Mouse (Mus musculus) c-Kit-positive CD71-positive TER-119-negative erythroid progenitor cells, embryonic 14.5 days (primary cell): ENCODE results near the gene Rere.

Experiments
- DNase-seq: peaks from one replicate; pipeline ENCODE4 v3.0.0-alpha.2; 2013; ENCODE audit warnings: low read depth

Rere gene

DNA sequence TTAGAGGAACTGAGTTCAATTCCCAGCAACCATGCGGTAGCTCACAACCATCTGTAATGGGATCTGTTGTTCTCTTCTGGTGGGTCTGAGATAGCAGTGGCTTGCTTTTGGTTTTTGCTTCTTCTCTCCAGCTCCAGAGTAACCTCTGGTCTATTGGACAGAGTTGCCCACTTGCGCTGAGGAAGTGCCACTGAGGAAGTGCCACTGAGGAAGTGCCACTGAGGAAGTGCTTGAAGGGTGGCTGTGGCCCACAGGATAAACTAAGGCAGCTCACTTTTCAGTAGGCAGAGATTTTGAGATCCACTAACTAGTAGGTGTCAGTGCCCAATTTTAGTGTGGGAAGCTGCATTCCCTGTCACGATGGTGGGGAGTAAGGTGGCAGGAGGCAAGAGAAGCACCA lies 327.2 kb downstream of the Rere start:
- no peak for DNase-seq

DNA sequence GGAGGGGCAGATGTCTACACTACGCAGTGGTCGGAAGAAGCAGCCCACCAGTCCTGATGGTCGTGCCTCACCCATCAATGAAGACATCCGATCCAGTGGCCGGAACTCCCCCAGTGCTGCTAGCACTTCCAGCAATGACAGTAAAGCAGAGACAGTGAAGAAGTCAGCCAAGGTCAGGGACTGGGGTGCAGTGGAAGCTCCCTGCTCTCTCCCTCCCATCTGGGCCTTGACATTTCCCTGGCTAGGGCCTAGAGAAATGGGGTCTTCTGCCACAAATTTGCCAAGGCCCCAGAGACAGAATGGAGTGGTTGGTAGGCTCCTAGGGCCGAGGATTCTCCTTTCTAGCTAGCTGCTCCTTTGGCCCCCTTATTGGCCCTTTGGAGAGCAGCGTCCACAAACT lies 332.3 kb downstream of the Rere start:
- no peak for DNase-seq

DNA sequence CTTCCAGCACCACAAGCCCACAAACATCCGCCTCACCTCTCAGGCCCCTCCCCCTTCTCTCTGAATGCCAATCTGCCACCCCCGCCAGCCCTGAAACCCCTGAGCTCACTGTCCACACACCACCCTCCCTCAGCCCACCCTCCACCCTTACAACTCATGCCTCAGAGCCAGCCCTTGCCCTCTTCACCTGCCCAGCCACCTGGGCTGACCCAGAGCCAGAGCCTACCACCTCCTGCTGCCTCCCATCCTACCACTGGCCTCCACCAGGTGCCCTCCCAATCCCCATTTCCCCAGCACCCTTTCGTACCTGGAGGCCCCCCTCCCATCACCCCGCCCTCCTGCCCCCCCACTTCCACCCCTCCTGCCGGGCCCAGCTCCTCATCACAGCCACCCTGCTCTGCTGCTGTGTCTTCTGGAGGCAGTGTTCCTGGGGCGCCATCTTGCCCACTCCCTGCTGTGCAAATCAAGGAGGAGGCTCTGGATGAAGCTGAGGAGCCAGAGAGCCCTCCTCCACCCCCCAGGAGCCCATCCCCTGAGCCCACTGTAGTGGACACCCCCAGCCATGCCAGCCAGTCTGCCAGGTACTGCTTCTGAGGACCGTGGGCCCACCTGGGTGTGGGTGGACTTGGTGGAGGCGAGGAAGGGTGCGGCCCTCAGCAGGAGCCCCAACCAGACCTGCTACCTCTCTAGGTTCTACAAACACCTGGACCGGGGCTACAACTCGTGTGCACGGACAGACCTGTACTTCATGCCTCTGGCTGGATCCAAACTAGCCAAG lies 334.0 kb downstream of the Rere start:
- DNase-seq, result no peak

DNA sequence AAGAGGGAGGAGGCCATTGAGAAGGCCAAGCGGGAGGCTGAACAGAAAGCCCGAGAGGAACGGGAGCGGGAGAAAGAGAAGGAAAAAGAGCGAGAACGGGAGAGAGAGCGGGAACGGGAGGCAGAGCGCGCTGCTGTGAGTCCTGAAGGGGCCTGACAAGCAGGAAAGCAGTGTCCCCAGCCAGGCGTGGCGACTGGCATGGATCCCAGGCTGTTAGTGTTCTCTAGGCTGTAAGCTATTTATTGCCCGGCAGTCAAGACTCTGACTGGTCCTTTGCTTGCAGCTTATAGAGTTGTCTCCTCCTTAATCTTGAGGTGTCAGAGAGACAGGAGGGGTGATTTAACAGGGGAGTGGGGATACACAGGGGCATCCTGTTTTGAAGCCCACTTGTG lies 334.6 kb downstream of the Rere start:
- DNase-seq, result no peak

DNA sequence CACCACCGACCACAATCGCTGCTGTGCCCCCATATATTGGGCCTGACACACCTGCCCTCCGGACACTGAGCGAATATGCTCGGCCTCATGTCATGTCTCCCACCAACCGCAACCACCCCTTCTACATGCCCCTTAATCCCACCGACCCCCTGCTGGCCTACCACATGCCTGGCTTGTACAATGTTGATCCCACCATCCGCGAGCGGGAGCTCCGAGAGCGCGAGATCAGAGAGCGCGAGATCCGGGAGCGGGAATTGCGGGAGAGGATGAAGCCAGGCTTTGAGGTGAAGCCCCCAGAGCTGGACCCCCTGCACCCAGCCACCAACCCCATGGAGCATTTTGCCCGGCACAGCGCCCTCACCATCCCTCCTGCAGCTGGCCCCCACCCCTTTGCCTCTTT lies 335.4 kb downstream of the Rere start:
- DNase-seq, result no peak

DNA sequence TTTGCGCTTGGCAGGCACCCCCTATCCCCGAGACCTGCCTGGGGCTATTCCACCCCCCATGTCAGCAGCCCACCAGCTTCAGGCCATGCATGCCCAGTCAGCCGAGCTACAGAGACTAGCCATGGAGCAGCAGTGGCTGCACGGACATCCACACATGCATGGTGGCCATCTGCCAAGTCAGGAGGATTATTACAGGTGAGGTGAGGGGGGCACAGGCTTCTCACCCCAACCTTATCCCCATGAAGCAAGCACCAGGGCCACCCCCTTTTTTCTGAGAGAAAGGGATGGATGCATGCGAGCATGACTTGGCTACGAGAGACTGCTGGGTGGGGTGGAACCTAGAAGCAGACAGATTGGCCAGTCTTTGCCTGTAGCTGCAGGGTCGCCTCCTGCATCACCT lies 337.6 kb downstream of the Rere start:
- DNase-seq, result no peak

DNA sequence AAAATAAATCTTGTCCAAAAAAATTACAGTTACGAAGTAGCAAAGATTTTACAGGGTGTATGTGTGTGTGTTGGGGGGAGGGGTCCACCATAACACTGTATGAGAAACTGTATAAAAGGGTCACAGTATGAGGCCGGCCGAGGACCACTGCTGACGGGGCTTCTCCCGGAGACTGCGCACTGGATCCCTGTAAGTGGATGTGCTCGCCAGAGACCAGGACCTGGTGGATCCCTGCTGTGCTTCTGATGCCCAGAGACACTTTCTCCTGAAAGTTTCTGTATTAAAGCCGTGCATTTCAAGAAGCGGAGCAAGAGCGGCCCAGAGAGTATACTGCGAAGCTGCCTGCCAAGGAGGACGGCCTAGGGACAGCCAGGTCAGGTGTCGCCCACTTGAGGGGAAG lies 341.2 kb downstream of the Rere start:
- no peak for DNase-seq

DNA sequence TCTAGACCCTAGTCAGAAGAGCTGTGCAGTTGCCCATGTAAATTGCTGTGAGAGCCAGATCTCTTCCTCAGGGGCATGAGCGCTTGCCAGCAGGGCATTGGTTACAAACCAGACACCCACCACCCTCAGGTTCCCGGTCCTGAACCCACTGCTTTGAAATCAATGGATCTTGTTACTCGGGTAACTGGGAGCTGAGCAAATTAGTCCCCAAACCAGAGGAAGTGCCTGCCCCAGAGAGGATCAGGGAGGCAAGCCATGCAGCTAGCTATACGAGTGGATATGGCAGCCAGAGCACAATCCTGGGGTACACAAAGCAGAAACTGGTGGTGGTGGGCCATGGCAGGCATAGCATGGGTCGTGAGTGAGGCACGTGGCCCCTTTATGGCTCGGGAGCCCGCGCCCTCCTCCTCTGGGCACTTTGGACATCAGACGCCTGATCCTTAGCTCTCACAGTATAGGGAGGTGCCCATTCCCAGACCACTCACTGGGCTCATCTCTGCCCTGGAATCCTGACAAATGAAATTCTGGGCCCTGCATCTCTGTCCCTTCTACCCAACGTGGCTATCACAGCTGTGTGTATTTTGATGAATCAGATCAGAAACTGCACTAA lies 342.9 kb downstream of the Rere start:
- no peak for DNase-seq

DNA sequence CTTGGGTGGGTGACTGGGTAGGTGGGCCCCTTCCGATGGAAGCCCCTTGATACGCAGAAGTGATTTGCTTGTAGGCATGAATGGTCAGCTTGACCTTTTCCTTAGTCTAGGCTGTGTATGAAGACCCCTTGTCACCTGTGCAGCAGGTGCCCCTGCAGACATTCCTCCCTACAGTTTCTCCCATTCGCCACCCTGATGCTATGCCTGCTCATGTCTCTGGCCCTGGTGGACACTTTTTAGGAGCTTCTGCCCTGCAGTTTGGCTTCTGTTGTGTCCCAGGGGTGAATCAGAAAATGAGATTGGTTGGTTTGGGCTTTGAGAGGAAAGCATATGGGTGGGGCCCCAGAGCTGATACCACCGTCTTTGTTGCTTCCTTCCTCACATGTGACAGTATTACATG lies 343.5 kb downstream of the Rere start:
- DNase-seq, result no peak

DNA sequence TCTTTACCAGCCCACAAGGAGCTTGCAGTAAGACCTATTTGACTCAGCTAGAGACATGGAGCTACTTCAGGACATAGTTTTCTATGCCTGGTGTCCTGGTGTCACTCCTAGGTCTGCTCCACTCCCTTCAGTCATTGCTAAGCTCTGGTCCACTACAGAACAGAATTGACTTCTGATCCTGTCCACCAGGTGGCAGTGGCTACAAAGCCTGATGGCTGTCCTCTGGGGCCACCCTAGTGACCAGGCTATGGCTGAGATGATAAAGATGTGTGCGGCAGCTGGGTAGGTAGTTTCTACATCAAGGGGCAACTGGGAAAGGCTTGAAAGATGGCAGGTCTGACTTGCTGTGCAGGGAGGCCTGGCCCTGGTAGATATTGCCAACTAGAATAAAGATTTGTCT lies 344.0 kb downstream of the Rere start:
- peak; percentile 46 for DNase-seq

DNA sequence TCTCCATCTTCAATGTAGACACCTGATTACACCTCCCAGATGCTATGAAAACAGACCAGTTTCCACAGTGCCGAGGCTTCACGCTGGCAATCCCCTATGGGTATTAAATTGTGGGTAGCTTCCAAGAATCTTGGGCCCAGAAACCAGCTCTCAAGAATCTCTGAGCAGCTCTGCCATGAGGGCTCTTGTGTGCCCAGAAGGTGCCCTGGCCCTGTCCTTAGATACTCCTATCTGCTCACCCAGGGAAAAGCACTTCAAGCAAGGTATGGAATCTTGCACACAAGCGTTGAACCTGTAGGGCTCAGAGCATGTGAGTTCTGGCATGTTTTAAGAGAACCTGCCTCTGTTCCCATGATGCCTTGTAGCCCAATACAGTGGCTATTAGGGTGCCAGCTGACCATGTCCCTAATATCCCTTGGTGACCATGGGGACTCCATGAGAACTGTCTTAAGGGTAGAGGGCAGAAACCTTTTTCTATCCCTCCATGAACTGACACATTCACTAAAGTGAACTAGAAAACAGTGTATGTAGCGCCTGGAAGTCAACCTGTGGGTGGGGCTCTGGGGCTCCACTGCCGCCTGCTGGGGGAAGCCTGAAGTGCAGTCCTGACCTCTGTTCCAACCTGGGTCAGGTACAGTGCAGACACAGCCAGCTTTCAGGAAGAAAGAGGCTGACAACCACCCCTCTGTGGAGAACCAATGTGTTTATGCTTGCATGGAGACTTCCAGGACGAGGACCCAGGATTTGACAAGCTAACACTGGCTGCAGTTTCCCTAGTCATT lies 344.7 kb downstream of the Rere start:
- DNase-seq, result peak; percentile 32

DNA sequence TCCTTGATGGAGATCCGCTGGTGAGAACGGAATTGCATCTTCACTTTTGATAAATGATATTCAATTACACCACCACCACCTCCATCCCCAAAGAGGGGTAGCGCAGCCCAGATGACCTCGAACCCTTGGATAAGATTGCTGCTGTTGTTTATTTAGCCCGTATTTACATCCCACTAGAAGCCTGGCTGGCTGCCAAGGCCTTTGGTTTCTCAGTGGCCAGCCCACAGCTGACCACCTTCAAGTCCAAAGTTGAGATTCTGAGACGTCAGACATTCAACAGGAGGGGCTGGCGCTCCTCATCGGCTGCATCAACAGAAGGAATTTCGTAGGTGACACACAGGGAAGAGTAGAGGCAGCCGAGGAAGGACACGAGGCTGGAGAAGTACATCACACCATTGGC lies 347.8 kb downstream of the Rere start:
- no peak for DNase-seq

DNA sequence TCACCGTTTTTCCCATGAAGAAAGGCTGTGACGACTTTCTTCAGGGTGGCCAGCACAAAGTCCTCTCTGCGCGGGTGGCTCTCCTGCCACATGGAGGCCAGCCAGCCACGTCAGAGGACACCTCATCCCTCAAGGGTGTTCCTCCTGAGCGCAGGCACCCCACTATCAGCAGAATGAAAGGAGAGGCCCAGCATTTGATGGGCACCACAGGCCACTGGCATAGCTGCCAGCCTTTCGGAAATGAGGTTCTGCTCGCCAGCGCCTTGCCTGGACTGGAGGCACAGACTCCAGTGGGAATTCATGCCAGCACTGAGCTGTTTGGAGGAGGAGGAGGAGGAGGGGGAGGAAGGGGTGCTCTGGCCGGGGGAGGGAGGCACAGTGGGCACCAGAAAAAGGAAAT lies 354.1 kb downstream of the Rere start:
- DNase-seq, result no peak

DNA sequence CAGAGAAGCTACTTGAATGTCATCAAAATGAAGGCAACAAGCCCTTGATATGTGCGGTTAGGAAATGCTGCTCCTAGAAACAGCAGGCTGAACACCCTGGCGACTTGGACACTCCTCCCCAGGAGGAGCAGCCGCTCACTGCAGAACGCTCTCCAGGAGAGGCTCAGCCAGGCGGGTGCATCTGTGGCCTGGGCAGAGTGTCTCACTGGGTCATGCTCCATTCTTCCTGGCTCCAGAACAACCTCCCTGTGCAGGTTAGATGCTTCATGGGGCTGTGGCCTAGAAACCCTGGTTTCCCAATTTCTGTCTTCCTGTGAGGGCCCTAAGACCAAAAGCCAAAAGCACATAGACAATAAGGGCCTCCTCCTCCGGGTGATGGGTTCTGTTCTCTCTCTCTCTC lies 355.2 kb downstream of the Rere start:
- DNase-seq, result no peak

DNA sequence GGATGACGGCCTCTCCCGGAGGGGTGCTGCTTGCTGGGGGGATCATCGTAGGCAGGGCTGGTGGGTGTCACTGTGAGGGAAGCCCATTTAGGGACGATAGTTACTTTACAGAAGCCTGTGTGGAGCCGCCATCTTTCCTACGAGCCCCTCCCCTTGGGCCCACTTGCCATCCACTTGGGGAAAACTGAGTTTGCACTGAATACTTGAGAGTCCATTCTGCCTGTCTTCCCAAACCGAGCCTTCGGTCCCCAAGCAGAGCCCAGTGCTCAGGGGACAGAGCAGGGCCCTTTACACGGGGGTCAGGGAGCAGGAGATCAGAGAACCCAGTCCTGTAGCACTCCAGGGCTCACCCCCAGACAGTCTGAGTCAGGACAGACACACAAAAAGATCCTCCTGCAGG lies 362.9 kb downstream of the Rere start:
- no peak for DNase-seq

DNA sequence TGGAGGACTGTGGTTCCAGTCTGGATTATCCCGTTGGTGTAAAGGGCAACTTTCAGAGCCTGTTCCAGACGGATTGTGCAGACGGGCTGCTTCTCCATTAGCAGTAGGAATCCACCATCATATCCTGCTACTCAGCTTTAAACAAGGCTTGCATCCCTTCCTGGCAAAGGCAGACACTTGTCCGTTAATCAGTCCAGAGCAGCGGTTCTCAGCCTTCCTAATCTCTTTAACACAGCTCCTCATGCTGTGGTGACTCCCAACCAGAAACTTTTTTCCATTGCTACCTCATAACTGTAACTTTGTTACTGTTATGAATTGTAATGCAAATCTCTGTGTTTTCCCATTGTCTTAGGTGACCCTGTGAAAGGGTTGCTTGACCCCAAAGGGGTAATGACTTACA lies 367.9 kb downstream of the Rere start:
- peak; percentile 59 for DNase-seq

DNA sequence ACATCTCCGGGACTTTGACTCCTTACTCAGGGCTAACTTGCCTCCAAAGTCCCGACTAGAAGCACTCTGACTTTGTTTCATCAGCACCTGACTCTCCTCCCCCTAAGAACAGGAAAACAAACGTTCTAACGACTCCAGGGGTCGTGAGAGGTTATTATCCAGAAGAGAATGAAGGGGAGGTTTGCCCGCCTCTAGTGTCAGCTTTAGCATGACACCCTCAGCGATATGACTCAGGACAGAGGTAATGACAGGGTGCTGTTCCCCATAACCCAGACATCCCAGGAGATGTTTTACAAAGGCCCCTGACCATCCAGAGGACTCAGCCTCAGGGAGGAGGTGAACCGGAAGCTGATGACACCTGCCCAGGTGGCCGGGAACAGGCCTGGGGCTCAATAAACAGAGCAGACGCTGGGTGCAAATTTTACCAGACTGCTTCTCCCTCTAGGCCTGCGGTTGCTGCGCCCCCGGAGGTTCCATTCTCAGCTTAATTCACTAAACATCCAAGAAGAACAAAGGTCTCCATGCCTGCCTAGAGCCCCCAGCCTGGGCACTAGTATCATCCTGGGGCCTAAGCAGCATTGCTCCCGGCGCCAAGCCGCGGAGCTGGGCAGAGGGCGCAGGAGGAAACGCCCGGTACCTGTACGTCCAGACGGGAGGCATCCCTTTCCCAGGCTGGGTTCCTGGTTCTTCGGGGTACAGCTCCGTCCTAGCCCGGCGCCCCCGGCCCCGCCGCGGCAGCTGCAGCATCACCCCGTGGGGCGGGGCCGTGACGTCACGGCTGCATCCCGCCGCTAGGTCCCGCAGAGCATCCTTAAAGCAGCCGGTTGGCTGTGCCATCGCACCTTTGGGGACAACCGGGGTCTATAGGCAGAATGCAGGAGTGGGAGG lies 370.2 kb downstream of the Rere start, which contains the start of gene Slc45a1:
TSS of gene Slc45a1 (minus strand) at position 785 of the 888 bp plus-strand sequence.
- DNase-seq, result no peak

DNA sequence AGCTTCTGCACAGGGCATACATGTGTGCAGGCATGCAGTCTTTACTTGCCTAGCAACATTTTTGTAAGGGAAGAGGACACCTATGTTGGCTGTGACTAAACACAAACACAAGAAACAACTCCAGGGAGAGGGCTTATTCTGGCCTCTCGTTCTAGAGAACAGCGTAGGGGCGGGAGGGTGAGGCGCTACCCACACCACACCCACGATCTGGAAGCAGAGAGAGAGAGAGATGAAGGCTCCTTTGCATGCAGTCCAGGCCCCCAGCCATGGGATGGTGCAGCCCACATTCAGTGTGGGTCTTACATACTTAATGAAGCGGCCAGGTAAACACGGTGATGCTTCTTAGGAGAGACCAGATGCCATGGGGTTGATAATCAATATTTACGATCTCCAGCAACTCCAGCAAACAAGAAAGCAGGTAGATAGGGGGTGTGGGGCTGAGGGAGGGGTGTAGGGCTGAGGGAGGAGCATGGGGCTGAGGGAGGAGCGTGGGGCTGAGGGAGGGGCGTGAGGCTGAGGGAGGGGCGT lies 371.7 kb downstream of the Rere start:
- no peak for DNase-seq

DNA sequence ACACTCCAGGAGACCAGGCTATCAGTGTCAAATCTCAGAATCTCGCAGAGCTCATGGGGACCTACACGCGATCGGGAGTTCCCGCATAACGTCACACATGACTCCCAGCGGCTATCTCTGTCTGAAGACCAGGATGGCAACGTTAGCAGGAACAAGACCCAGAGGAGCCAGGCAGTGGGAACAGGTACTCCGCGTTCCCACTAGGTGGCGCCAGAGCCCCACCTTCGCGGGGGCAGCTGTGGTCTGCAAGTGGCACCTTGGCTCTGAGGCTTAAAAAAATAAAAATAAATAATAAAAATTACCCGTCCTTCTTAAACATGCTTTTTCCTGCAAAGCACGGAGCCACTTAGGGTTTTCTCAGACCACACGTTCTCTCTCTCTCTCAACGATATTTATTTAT lies 374.5 kb downstream of the Rere start:
- DNase-seq, result peak; percentile 52

DNA sequence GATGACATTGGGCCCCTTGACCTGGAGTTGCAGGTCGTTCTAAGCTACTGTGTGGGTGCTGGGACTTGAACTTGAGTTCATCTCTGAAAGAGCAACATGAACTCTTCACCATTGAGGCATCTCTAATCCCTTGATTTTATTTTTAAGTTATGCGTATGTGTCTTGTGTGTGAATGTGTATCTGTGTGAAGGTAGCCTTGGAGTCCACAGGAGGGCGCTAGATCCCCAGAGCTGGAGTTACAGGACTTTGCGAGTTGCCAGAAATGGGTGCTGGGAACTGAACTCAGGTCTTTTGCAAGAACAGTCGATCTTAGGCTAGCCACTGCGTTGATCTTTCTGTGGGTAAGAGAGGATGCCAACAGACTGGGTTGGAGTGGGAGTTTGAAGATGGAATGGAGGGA lies 375.1 kb downstream of the Rere start:
- DNase-seq, result peak; percentile 24

DNA sequence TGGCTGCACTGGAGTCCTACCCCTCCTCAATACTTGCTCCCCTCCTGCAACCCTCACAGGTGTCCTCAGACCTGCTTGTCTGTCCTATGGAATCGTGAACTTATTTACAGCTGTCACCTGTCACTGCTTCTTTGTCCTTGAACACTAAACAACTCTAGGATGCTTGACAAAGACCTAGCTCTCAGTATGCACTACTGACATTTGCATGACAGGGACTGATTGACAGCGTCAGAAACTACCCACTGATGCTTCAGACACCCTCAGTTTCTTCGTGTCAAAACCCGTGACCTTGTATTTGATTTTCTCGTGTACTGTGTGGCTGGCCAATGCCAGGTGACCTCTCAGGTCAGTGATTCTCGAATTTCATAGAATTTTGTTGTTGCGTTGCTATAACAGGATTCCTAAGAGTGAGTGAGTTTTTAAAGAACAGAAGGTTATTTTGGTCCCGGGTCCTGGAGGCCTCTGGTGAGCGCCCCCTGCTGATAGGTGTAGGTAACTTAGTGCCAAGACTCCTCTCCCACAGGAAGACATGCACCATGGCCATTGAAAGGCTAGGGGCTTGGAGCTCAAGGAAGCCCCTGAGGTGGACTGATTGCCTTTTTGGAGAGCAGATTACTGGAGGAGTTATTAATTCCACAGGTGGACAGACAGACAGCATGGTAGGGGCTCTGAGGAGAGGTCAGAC lies 378.6 kb downstream of the Rere start:
- DNase-seq, result no peak
